Mouse (Mus musculus) megakaryocyte, embryonic 14.5 days (primary cell): Measurements from ENCODE around the gene Kpna7. TPM values are rescaled to one million over a fixed set of nuclear protein-coding genes. Genes with fewer than 3 reads are reported as not detected.

Source experiments
- H3K27me3 ChIP-seq: replicated peaks from 2 replicates; pipeline ENCODE3; 2012; ENCODE audit warnings: inconsistent platforms
- H3K36me3 ChIP-seq: replicated peaks from 2 replicates; pipeline ENCODE3; 2012; ENCODE audit warnings: low read length, inconsistent platforms, mixed read lengths
- H3K4me1 ChIP-seq: 2 replicates; pipeline ENCODE4 v1.6.1; 2012; ENCODE audit warnings: inconsistent platforms
- H3K4me3 ChIP-seq: replicated peaks from 2 replicates; pipeline ENCODE3; 2012; ENCODE audit warnings: moderate library complexity, mild to moderate bottlenecking, inconsistent platforms
- H3K9me3 ChIP-seq: 2 replicates; pipeline ENCODE4 v1.6.1; 2012; ENCODE audit warnings: inconsistent platforms
- FLI1 ChIP-seq: IDR thresholded peaks from 2 replicates; pipeline ENCODE4 v1.6.1; 2012; ENCODE audit warnings: low read length, inconsistent platforms, mixed read lengths
- GATA1 ChIP-seq: IDR thresholded peaks from 3 replicates; pipeline ENCODE4 v1.6.1; 2012; ENCODE audit warnings: mixed read lengths, low read length, inconsistent platforms, borderline replicate concordance
- polyA plus RNA-seq: library from polyadenylated mRNA; stranded (reverse); fragments of >175 nt; gene quantifications from 2 replicates; pipeline ENCODE4 v1.2.3, GENCODE M21; 2012; ENCODE audit warnings: low replicate concordance; ENCODE audit not compliant: insufficient read depth

Kpna7 gene
- polyA plus RNA-seq, 1 experiment = not detected

GRCm38 (mm10) chr5:144944932-144945331 lies 138.9 kb downstream of the Kpna7 start:
- H3K4me3 ChIP-seq = no peak overlapping the region
- H3K9me3 ChIP-seq = peaks cover 3% of the 10 kb centered on the region; the same call in 1 of the 2 replicates
- H3K27me3 ChIP-seq = peaks cover 4% of the 10 kb centered on the region
- TF ChIP-seq FLI1 (no peak), GATA1 (no peak)
- H3K4me1 ChIP-seq = peaks cover 13% of the 10 kb centered on the region; the same call in 1 of the 2 replicates
- H3K36me3 ChIP-seq = no peaks in the 10 kb centered on the region

GRCm38 (mm10) chr5:144944370-144944769 lies 139.5 kb downstream of the Kpna7 start:
- H3K4me1 ChIP-seq = peaks cover 13% of the 10 kb centered on the region; the same call in 1 of the 2 replicates
- H3K36me3 ChIP-seq = no peaks in the 10 kb centered on the region
- no peak overlapping the region for H3K4me3 ChIP-seq
- TF ChIP-seq FLI1 (no peak), GATA1 (no peak)
- peaks cover 4% of the 10 kb centered on the region for H3K27me3 ChIP-seq
- H3K9me3 ChIP-seq = peaks cover 3% of the 10 kb centered on the region; the same call in 1 of the 2 replicates

DNA sequence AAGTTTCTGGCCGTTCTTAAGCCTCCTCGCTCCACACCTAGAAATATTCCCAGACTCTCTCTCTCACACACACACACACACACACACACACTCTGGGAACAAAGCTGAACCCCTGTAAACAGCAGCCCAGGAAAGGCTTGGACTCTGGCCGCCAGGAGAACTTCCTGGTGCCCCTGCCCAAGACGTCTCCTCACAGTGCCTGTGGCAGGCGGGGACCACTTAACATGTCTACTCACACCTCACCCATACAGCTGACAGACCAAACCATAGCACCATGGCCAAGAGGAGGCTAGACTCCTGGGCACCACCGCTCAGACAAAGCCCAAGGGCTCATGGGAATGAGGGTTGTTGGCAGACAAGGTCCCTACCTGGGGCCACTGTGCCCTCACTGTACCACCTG lies 140.5 kb downstream of the Kpna7 start:
- peaks cover 4% of the 10 kb centered on the region for H3K27me3 ChIP-seq
- H3K9me3 ChIP-seq = peaks cover 3% of the 10 kb centered on the region; the same call in 1 of the 2 replicates
- peaks cover 17% of the 10 kb centered on the region; the same call in 1 of the 2 replicates for H3K4me1 ChIP-seq
- no peak overlapping the region for H3K4me3 ChIP-seq
- TF ChIP-seq FLI1 (no peak), GATA1 (no peak)
- H3K36me3 ChIP-seq = no peaks in the 10 kb centered on the region

GRCm38 (mm10) chr5:144942431-144942830 lies 141.4 kb downstream of the Kpna7 start:
- Histone ChIP-seq H3K9me3 (peaks cover 3% of the 10 kb centered on the region; the same call in 1 of the 2 replicates), H3K36me3 (no peaks in the 10 kb centered on the region), H3K27me3 (peaks cover 4% of the 10 kb centered on the region), H3K4me1 (peaks cover 21% of the 10 kb centered on the region), H3K4me3 (no peak overlapping the region)
- no peak for TF ChIP-seq FLI1
- TF ChIP-seq GATA1 = no peak

- Histone ChIP-seq H3K4me1 (peaks cover 36% of the 10 kb centered on the region), H3K36me3 (no peaks in the 10 kb centered on the region), H3K27me3 (peaks cover 4% of the 10 kb centered on the region), H3K4me3 (peak overlapping the region; percentile 60), H3K9me3 (no peaks in the 10 kb centered on the region)
- TF ChIP-seq FLI1 = no peak
- no peak for TF ChIP-seq GATA1
Measured at GRCm38 (mm10) chr5:144940904-144941303, 142.9 kb downstream of the Kpna7 start.

DNA sequence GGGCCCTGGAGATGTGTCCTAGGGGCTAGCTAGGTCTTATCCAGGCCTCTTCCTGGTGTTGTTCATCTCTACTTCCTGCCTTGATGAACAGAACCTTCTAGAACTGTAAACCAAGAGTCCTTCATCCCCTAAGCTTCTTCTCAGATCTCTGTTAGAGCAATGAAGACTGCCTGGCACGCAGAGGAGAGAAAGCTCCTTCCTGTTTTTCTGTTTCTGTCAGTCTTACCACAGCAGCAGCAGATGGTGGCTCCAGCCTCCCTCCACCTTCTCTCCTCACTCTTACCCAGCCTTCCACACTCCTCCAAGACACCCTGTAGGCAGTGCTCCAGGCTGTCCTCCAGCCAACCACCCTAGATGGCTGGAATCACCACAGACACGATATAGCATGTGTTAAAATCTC lies 146.5 kb downstream of the Kpna7 start:
- peaks cover 54% of the 10 kb centered on the region for H3K4me1 ChIP-seq
- no peaks in the 10 kb centered on the region for H3K9me3 ChIP-seq
- TF ChIP-seq GATA1 (no peak), FLI1 (no peak)
- H3K27me3 ChIP-seq = peaks cover 1% of the 10 kb centered on the region
- no peak overlapping the region for H3K4me3 ChIP-seq
- no peaks in the 10 kb centered on the region for H3K36me3 ChIP-seq

Other genes starting within 250 kb of the Kpna7 start
- gene Smurf1, start 118.2 kb downstream of the Kpna7 start, polyA plus RNA-seq = 3.2 and 3.6 TPM in 2 replicates
- gene Gm4871, start 51.3 kb downstream of the Kpna7 start, polyA plus RNA-seq = 1.6 TPM in 1 of 2 replicates, not detected in the other
- gene 1700018F24Rik, start 41.0 kb downstream of the Kpna7 start, polyA plus RNA-seq = not detected in 2 replicates
- 25.4 and 41.5 TPM in 2 replicates for gene Arpc1a, start 200 bp downstream of the Kpna7 start, polyA plus RNA-seq
- gene Arpc1b, start 30.2 kb upstream of the Kpna7 start, polyA plus RNA-seq = 1,949 and 2,538 TPM in 2 replicates
- gene Pdap1, start 56.2 kb upstream of the Kpna7 start, polyA plus RNA-seq = 63.5 and 118 TPM in 2 replicates
- gene Bud31, start 56.3 kb upstream of the Kpna7 start, polyA plus RNA-seq = 7.0 and 13.8 TPM in 2 replicates
- 9.4 and 10.7 TPM in 2 replicates for gene Ptcd1, start 83.1 kb upstream of the Kpna7 start, polyA plus RNA-seq
- 43.6 and 53.5 TPM in 2 replicates for gene Cpsf4, start 83.2 kb upstream of the Kpna7 start, polyA plus RNA-seq
- gene Atp5j2, start 108.0 kb upstream of the Kpna7 start, polyA plus RNA-seq = 3.0 and 56.7 TPM in 2 replicates
- gene Zkscan14, start 117.8 kb upstream of the Kpna7 start, polyA plus RNA-seq = 5.3 TPM in 1 of 2 replicates, not detected in the other
- 0.84 and 1.00 TPM in 2 replicates for gene Zkscan5, start 120.5 kb upstream of the Kpna7 start, polyA plus RNA-seq
- gene Zfp655, start 147.7 kb upstream of the Kpna7 start, polyA plus RNA-seq = 10.5 and 20.8 TPM in 2 replicates
- 16.1 and 17.4 TPM in 2 replicates for gene Zscan25, start 196.5 kb upstream of the Kpna7 start, polyA plus RNA-seq